Mouse (Mus musculus) c-Kit-positive CD71-negative TER-119-negative erythroid progenitor cells, embryonic 14.5 days (primary cell): ENCODE data around the gene Utrn.

Experiments
- DNase-seq: peaks from one replicate; pipeline ENCODE4 v3.0.0-alpha.2; 2013; ENCODE audit warnings: low read depth

Gene Utrn

GRCm38 (mm10) chr10:12869029-12869671, at the start of gene Utrn:
Utrn (minus strand) TSS chr10:12869365.
- peak; percentile 60 for DNase-seq

DNA sequence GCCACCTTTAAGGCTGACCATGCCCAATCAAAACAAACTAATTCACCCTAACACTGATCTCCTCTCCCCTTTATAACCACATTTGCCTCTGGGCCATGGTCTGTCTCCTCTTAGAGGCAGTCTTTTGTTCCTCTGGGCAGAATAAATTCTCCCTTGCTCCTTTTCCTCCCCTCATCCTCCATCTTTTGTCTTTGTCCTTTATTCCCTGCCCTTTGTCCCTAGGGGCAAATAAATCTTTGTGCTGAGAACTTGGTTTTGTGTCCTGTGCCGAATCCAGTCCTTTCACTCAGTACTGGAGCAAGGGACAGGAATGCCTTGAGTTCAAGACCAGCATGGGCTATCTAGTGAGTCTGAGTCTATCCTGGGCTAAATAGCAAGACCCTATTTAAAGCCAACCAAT, 48.5 kb upstream of the Utrn start:
- DNase-seq, result no peak

DNA sequence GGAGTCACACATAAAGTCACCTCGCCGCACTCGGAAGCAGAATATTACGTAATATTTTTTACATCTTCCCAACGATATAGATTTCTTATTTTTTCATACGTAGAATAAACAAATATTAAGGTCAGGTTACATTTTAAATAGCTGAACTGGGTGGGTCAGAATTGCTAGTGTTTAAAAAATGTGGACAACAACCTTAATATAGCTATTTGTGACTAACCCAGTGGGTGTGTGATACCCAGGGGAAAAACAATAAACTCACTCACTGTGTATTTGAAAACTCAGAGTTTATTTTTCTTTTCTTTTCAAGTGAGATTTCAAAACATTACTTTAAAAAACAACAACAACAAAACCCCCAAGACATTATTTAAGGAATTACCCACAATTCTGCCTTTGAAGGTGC, 47.2 kb upstream of the Utrn start:
- no peak for DNase-seq

DNA sequence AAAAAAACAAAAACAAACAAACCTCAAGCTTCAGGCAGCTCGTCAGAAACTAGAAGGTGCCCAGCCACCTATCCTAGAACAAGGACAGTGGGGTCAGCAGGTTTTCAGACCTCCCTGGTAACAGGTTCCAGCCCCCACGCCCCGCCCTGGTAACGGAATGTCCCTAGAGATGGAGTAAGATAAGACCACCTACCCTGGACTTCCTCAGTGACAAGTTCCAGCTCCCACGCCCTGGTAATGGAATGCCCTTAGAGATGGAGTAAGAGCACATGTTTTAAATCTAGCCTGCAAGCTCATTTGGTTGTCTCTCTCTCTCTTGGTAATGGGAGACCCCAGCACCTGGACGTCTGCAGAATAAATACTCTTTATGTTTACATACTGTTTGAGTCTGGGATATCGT, 46.7 kb upstream of the Utrn start:
- no peak for DNase-seq

- DNase-seq, result no peak
Observed at GRCm38 (mm10) chr10:12914203-12914602, 45.0 kb upstream of the Utrn start.

- no peak for DNase-seq
Observed at GRCm38 (mm10) chr10:12911981-12912530, 42.9 kb upstream of the Utrn start.

DNA sequence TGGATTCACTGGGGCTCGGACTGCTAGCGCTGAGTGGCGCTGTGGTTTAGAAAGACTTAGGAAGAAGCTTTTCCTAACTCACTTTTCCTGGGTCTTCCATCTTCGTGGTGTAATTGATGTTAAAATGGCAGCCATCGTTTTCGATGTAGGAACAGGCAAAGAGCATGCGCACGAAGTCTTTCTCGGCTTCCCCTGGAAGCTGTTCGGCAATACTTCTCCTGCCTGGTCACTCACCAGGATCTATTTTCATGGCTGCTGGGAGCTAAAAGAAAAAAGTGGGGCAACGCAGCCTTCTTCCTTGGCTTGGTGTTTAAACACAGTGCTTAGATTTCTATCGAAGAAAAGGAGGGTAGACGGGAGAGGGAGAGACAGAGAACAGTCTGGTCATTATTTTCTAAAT, 42.3 kb upstream of the Utrn start:
- no peak for DNase-seq

DNA sequence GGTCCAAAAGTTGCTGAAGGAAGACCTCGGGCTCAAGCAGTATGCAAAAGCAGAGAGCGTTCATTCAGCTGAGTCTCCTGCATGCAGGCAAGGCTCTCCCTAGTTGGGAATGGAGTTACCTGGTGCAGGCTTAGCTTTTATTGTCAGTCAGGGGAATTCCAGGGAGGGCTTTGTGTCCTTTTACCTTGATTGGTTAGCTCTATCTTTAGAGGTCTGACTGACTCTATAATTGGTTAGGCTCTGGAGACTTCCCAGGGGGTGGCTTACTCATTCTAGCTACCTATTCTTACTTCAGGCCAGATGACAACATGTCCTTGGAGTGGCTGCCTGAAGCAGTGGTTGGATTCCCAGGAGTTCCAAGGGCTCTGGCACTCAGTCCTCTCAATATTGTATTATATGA, 40.7 kb upstream of the Utrn start:
- no peak for DNase-seq

DNA sequence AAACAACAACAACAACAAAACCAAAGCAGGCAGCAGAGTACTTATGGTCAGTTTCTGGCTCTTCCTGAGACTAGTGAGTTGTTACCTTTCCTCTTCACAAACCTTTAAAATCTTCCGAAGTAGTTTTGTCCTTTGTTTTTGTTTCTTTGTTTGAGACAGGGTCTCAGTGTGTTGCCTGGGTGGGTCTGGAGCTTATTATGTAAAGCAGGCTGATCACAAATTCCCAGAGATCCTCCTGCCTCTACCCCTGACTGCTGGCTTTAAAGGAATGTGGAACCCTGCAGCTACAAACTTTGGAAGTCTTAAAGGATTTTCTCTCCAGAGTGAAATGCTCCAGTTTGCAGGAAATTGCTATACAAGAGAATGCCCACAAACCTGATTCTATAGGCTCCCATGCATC, 40.0 kb upstream of the Utrn start:
- no peak for DNase-seq

DNA sequence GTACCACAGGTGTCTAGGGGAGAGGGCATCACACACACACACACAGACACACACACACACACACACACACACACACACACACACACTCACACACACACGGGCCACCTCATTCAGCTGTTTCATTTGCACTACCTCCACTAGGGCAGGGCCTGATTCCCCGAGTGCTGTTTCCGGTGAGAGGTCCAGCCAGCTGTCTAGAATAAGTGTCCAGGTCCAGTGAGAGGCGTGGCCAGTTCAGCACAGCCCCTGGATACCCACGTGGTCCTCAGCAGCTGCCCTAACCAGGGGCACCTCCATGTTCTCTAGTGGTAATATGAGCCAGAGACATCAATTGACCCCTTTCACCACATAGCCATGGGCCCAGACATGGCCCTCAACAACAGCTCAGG, 35.0 kb upstream of the Utrn start:
- no peak for DNase-seq

GRCm38 (mm10) chr10:12903440-12904139, 34.4 kb upstream of the Utrn start:
- DNase-seq, result no peak

DNA sequence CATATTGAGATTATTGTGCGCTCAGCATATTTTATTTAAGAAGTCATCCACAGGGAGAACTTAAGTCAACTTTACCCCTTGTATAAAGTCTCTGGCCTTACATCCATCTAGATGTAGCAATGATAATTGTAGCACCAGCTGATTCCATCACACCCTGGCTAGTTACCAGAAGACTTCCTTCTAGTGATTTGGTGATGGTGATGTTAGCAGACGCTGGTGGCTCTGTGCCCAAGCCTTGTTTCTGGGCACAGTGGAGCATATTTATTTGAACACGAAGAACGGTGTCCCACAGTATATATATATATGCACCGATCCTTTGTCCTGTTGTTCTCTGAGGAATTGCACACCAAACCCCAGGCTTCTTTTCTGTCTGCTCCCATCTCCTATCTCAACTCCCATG, 30.7 kb upstream of the Utrn start:
- no peak for DNase-seq

GRCm38 (mm10) chr10:12893339-12893738, 24.2 kb upstream of the Utrn start:
- DNase-seq, result no peak

DNA sequence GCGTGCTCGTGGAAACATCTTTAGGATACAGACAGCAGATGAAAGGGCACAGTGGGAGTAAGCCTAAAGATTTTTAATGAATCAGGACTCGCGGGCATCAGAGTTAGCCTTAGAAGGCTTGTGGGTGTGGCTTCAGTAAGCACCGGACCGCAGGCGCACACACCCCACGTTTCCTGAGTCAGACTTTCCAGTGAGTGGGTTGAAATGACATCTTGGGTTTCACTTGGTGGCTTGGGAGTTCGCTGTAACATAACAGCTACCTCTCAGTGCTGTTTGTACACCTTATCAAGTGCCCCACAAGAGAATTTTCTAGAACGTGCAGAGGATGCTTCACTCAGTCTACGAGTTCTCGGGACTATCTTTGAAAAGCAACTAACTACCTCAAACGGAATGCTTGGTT, 19.2 kb upstream of the Utrn start:
- DNase-seq, result no peak

DNA sequence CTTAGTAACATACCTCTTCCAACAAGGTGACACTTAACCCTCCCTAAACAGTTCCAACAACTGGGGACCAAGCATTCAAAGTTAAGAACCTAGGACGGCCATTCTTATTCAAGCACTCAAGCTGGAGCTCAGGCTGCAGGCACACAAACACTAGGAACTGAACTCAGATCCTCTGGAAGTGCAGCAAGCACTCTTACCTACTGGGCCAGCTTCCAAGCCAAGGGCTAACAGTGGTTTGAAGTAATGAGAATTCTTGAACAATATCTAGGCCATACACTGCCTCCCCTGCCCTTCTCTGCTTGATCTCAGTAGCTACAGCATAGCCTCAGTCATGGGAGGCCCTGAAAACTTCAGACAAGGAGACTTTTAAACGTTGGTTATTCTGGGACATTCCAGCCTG, 18.6 kb upstream of the Utrn start:
- no peak for DNase-seq

GRCm38 (mm10) chr10:12884308-12884948, 15.3 kb upstream of the Utrn start:
- DNase-seq, result no peak

DNA sequence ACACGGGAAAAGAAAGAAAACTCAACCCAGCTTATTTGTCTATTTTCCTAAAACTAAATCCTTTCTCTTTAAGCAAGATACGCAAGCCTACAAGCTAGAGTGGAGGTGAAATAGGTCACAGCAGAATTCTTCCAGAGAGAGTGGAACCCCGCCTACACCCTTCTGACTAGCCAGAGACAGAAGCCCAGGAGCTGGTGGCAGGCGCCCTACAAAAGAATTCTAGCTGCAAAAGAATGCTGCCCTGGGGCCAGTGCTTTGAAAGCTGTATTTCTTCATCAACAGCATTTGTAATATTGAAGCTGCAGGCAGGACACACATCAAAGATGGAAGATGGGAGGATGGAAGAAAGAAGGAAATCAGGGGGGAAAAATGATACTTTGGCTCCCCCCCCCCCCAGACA, 12.7 kb upstream of the Utrn start:
- DNase-seq, result no peak

GRCm38 (mm10) chr10:12879313-12879695, 10.1 kb upstream of the Utrn start:
- no peak for DNase-seq

- no peak for DNase-seq
Observed at GRCm38 (mm10) chr10:12878661-12879312, 9.6 kb upstream of the Utrn start.

- no peak for DNase-seq
Observed at GRCm38 (mm10) chr10:12876426-12876825, 7.3 kb upstream of the Utrn start.

DNA sequence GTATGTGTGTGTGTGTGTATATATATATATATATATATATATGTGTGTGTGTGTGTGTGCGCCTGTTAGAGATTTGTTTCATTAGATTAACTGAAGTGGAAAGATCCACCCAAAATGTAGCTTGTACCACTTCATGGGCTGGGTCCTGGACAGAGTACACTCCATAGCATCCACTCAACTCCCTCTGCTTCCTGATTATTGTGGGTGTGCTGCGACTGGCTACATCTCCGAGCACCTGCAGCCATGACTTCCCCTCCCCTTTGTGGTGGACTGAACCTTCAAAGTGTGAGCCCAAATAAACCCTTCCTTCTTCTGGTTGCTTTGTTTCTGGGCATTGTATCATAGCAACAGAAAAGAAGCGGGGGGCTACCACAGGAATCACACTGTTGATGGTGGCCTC, 6.2 kb upstream of the Utrn start:
- no peak for DNase-seq

GRCm38 (mm10) chr10:12874577-12875277, 5.6 kb upstream of the Utrn start:
- peak; percentile 22 for DNase-seq
